Mouse (Mus musculus): Measurements from ENCODE around the gene Naa15.
"Not testable (repeated sequence)": the region's sequence is repeated elsewhere in the genome, so short reads cannot be mapped to it uniquely, and the experiment has no call there.

The Naa15 gene

DNA sequence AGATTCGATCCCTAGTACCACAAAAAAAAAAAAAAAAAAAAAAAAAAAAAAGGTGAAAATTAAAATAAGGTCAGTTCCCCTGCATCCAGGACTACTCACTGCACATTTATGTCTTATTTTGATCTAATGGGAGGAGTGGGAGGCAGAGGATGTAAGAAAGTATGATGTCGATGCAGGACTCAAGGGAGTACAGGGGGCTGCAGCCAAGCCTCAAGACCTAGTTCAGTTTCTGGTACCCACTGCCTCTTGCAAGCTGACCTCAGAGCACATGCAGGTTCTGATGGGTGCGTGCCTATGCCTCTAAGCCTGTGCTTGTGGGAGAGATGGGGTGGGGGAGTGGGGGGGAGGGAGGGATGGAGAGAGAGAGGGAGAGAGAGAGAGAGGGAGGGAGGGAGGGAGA lies 20.1 kb upstream of the Naa15 start:
- in situ Hi-C loops (cut with MseI, MboI): no loop called here

DNA sequence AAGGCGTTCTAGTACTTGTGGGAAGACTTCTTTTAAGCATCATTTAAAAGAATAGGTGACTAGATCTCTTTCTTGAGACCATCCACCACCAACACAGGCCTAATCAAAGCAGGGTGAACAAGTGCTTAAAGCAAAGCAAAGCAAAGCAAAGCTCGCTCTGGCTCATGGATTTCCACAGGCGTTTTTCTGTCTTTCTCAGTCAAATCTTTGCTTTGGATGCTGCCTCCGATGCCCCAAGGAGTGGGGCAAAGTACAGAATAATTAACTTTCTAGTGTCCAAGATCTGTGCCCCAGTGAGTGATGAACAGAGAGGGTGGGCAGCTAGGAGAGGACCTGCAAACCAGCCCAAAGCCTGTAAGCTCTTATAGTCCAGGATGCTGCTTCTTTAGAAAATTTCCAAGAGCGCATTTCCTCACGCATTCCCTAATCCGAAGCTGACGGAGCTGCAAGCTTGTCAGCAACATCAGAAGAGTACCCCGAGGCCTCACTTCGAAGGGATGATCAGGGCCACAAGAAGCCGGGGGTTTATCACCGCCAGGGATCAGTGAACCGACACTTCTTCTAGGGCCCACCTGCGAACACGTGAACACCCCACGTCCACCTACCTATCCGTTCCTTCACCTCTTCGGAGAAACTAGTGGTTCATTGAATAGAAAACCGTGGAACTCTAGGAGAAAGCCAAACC lies 19.3 kb upstream of the Naa15 start:
- in situ Hi-C loops (cut with MseI, MboI): no loop called here

- in situ Hi-C loops (cut with MseI, MboI): no loop called here
Measured at GRCm38 (mm10) chr3:51396219-51397068, 18.5 kb upstream of the Naa15 start, which contains the start of gene Mgarp. TSS of gene Mgarp (minus strand) at chr3:51396738.

- in situ Hi-C loops (cut with MseI, MboI): no loop called here
Measured at GRCm38 (mm10) chr3:51397700-51398299, 17.1 kb upstream of the Naa15 start.

DNA sequence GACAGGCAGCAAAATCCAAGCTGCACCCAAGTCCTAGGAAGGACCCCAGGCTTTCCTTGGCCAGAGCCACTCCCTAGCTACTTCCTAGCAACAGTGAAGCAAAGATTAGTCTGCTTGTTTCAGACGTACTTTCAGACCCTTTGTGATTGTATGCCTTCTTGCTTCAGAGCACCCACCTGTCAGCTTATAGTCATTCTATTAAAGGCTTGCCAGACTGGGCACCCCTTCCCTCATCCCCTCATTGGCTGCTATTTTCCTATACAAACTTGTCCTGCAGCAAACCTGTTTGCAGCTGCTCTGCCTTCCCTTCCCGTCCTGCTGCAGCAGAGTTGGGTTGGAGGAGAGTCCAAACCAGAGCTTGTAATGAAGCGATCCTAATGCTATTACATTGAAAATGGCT lies 16.3 kb upstream of the Naa15 start:
- in situ Hi-C loops (cut with MseI, MboI): no loop called here

- in situ Hi-C loops (cut with MseI, MboI): no loop called here
Measured at GRCm38 (mm10) chr3:51399531-51399930, 15.4 kb upstream of the Naa15 start.

DNA sequence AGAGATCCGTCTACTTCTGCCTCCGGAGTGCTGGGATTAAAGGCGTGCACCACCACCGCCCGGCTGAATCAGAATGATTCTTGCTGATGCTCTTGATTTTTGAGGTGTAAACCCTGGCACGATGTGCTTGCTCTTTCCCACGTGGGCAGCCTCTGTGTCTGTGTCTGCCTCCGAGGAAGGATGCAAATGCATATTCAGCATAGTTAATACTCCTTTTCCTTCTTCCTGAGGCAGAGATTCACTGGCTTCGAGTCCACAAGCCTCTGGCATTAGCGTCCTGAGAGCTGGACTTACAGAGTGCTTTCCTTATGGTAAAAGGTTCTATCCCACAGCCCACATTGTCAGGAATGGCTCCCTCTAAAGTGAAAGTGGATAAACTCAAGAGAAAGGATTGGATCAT lies 14.3 kb upstream of the Naa15 start:
- in situ Hi-C loops (cut with MseI, MboI): no loop called here

- in situ Hi-C loops (cut with MseI, MboI): not testable (repeated sequence)
Measured at GRCm38 (mm10) chr3:51402054-51402453, 12.9 kb upstream of the Naa15 start.

DNA sequence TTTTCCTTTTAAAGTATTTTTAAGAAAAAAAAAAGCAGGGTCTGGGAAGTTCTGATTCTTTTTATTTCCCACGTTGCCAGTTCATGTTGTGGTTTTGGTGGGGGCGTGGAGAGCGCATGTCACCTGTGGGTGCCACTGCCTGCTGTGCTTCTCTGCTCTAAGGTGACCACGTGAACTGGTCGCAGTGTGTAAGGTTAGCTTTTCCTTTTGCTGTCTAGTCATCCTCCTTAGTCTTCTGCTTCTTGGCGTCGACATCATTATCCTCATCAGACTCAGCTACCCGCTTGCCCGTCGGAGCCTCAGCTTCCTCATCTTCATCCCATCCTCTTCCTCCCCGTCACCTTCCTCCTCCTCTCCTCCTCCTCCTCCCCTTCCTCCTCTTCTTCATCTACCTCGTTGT lies 12.3 kb upstream of the Naa15 start:
- in situ Hi-C loops (cut with MseI, MboI): no loop called here

DNA sequence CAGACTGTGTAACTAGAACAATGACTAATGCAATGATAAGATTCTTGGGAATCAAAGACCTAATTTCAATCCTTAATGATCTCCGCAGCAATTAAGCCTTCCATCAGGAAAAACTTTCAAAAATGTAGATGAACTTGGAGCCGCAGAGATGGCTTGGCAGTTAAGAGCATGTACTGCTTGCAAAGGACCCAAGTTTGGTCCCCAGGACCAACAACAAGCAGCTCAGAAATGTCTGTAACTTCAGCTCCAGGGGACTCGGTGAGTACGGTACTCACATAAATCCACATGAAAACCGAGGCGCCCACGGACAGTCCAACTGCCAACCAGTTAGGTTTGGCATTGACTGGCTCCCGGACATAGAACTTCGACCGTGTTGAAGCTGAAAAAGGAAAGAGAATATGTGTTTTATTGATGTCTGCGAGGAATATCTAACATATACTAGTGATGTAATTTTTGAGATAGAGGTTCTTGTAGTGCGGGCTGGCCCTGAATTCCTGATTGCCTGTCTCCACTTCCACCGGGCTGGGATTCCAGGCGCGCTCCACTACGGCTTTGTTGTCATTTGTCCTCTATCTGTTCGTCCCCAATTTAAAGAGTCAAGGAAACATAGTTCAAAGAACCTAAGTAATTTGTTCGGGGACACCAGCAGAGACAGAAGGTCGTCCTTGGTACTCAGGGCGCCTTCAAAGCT lies 6.9 kb upstream of the Naa15 start:
- in situ Hi-C loops (cut with MseI, MboI): no loop called here

DNA sequence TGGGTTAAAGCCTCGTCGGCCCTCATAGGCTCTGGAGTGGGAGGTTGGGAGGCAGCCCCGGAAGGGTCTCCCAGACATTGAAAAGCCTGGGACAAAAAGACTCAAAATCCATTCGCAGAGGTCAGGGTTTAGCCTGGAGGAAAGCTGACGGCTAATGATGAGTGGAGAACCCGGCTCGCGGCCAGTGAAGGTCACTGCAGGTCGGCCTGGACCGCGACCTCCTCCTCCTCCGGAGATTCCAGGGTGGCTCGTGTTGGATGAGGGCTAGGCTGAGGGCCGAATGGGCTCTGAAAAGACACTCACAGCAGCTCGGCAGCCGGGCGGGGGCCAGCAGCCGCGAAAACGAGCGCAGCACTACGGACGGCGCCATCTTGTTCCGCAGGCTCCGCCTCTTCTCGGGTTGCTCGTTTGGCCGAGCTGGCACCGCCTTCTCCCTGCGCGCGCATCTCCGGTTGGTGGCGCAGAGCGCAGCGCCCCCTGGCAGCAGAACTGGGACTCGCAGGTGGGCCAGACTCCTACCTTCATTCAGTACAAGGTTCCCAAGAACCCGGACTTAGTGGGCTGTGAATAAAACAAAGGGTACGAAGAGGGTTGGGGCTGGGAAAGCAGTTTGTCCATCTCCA lies 6.3 kb upstream of the Naa15 start, which contains the start of gene Ndufc1:
Ndufc1 (minus strand) TSS at position 428 of the 623 bp plus-strand sequence.
- in situ Hi-C loops (cut with MseI, MboI): no loop called here

- in situ Hi-C loops (cut with MseI, MboI): no loop called here
Measured at GRCm38 (mm10) chr3:51412457-51412856, 2.5 kb upstream of the Naa15 start.

DNA sequence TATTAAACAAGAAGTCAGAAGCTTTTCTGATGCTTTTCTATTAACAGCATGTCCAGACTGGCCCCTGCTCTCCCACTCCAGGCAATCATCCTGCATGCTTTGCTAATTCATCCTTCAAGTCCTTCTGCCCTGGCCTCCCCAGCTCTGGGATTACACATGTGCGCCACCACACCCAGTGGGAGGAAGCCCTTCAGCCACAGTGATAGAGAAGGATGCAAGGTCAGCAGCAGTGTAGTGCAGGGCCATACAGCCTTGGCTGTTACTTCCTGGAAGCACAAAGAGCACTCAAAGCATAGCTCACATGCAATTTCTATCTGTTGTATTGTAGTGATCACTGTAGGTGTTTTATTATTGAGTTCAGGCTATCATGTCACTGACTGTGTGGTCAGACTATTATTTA lies 1.7 kb upstream of the Naa15 start:
- in situ Hi-C loops (cut with MseI, MboI): no loop called here

GRCm38 (mm10) chr3:51416073-51416363 lies 1.1 kb downstream of the Naa15 start:
- in situ Hi-C loops (cut with MseI, MboI): no loop called here

- in situ Hi-C loops (cut with MseI, MboI): no loop called here
Measured at GRCm38 (mm10) chr3:51416364-51417134, 1.6 kb downstream of the Naa15 start.

- in situ Hi-C loops (cut with MseI, MboI): no loop called here
Measured at GRCm38 (mm10) chr3:51417135-51417458, 2.1 kb downstream of the Naa15 start.

DNA sequence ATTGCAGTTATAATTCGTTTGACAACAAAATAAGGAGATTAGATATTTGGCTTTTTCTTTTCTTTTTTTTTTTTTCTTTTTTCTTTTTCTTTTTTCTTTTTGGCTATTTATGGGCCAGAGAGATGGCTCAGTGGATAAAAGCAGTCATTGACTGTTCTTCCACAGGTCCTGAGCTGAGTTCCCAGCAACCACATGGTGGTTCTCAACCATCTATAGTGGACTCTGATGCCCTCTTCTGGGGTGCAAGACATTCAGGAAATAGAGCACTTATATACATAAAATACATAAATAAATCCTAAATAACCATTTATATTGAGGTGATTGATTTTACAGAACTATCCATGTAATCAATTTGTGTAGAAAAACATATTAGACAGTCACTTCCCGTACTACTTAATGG lies 2.5 kb downstream of the Naa15 start:
- in situ Hi-C loops (cut with MseI, MboI): no loop called here

DNA sequence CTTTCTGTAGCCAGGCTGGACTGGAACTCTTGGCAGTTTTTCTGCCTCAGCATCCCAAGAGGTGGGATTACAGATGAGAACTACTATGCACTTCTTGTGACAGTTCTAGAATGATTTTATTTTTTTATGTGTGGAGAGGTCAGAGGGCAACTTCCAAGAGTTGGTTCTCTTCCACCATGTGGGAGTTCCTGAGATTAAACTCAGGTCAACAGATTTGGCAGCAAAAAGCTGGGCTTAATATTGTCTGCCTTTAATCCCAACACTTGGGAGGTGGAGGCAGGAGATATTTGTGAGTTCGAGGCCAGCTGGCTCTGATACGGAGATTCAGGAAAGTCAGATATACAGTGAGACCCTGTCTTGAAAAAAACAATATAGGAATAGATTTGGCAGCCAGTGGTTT lies 3.0 kb downstream of the Naa15 start:
- in situ Hi-C loops (cut with MseI, MboI): no loop called here

GRCm38 (mm10) chr3:51421921-51422320 lies 7.0 kb downstream of the Naa15 start:
- in situ Hi-C loops (cut with MseI, MboI): no loop called here

DNA sequence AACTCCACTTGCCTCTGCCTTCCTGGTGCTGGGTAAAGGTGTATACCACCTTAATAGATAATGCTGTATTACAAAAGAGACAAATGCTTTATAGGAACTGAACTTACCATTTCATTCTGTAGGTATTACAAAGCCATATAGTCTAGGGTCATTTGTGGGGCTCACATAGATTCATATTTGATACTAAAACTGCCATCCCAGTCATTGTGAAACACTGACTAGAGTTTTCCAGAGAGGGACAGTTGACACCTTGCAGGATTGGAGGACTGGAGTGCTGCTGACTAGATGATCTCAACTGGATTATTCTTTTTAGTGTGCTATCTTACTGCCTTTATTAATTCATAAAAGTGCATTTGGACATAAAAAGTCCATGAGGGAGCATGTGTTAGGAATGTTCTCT lies 10.4 kb downstream of the Naa15 start:
- in situ Hi-C loops (cut with MseI, MboI): no loop called here

DNA sequence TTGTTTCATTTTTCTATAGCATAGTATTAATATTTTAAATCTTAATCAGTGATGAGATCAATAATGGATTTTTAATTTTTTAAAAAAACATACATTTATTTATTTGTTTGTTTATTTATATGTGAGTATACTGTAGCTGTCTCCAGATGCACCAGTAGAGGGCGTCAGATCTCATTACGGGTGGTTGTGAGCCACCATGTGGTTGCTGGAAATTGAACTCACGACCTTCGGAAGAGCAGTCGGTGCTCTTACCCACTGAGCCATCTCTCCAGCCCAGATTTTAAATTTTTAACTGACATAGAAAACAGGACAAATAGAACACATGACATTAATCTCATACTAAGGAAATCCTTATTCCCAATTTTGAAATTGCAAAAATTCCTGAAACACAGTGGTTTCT lies 19.4 kb downstream of the Naa15 start:
- in situ Hi-C loops (cut with MseI, MboI): not testable (repeated sequence)

Measured in mouse trophoblast stem cell (cell line).